Mouse (Mus musculus) left cerebral cortex, adult 11 months (tissue): ENCODE data around the gene Dbx2.

Experiments
- DNase-seq: peaks from one replicate; pipeline ENCODE4 v3.0.0; 2022; ENCODE audit warnings: low spot score

The Dbx2 gene

DNA sequence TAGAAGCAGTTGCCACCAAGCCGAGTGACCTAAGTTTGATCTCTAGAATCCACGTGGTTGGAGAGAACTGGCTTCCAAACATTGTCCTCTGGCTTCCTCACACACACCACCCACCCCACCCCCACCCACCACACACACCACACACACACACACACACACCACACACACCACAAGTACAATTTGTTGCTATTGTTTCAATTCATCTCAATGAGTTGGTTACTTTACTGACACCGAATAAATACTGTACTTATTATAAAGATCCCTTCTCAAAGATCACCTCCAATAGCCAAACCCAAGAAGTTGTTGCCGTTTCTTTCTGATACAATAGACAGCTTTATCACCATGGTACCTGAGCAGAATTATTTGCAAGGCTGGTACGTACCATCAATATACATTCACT, at the start of gene Dbx2:
TSS of gene Dbx2 (minus strand) at position 101 of the 400 bp plus-strand sequence.
- DNase-seq: no peak

DNA sequence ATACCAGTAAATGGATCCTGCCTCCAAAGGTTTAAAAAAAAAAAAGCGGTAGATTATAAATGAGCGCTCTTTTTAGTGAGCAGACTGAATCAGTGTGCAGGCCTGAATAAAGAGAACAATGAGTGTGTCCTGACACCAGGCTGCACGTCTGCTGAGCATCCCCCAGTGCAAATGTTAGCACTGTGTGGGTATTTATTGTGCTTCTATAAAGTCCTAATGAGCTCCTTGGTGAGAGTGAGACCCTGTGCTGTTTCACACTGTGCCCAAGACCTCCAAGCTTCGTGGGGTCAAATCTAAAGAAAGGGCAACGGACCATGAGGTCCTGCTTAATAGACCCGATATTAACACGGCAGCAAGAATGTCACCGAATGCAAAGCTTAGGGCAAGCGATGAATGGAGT, 46.4 kb upstream of the Dbx2 start:
- DNase-seq: no peak

DNA sequence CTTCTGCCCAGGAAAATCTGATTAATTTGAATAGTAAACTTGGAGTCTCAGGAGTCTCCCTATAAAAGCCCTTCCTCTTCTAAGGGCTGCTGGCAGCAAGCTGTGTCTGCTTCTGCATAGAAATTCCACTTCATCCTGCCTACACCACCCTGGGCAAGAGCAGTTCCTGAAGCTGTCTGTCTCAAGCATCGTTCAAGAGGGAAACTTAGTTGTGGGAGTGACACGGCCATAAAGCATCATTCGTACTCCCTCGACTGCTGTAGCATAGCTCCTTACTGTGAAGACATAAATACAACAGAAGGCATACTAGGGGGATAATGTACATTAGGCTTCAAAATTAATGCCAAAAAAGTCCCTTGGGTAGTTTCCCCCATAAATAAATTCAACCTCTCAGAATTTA, 45.8 kb upstream of the Dbx2 start:
- no peak for DNase-seq

DNA sequence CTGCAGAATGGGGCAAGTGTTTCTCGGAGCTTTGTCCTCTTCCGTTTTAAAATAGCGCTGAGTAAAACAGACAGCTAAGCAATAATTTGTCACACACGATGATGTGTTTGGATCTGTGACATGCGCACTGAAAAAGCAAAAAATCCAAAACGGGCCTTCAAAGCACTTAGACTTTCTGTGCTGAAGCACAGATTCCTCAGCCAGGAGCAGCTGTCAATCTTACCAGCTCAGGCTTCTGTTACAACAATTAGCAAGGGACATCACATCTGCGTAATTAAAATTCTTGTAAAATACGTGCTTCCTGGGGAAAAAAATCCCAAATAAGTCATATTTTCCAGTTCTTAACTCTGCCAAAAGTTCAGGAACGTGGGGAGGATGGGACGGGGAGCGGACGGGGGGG, 43.6 kb upstream of the Dbx2 start:
- no peak for DNase-seq

DNA sequence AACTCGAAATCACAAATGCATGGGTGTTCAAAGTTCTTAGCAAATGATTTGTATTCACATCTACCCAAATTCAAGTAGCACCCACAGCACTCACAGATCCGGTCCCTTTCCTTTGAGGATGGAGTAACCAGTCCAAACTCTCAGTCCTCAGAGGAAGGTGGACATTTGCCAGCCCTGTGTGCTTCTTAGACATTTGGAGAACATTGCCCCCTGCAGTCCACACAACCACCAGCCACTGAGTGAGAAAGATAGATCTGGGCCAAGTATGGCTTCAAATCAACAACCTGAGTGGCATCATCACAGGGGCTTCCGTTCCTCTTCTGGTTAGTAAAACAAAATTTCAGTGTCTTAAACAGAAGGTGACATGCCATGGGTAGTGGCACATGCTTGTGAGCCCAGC, 38.0 kb upstream of the Dbx2 start:
- DNase-seq: peak; percentile 27

DNA sequence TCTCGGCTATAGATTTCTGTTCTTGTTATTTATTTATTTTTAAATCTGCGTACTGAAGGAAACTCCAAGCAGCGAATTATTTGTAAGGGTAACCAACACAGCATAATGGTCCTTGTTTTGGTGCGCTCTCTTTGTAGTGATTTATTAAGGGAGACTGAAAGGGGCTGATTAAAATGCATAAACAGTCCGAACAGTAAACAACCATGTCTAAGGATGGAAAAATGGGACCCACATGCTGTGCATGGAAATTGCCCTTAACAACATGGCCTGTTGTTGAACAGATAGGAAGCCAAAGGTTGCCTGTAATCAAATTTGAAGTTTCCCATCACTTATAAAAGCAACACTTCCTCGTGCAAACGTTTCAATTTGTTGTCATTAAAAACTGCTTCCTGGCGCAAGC, 35.8 kb upstream of the Dbx2 start:
- DNase-seq: no peak

DNA sequence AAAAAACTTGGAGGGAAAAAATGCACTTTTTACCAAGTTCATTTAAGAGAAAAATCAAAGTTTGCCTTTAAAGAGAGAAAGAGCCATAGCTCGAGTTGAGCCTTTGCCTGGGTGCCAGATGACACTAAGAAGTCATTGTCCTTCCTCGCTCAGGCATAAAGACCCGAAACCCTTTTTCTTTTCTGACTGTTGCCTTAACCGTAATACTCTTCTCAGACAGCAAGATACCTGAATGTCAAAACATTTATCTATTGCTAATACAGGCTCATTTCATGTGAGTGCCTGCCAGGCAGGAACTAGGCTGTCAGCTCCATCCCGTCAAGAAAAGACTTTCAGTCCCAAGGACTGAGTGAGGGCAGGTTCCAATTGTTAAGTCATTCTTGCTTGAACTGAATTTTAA, 35.4 kb upstream of the Dbx2 start:
- no peak for DNase-seq

DNA sequence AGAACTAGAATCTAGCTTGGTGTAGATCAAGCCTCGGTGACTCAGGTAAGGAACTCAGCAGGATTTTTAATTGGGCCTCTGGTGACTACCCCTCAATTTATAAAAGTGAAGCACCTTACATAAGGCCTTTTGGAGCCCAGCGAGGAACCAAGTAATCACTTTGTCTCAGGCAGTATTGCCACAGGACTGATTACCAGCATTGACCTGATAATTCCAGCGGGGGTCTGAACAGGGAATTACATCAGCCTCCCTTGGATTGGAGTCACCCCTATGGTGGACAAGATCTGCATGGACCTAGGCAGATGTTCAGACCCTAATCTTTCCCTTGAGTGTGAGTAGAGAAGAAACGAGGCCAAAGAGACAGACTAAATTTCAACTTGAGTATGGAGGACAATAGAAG, 26.9 kb upstream of the Dbx2 start:
- no peak for DNase-seq

DNA sequence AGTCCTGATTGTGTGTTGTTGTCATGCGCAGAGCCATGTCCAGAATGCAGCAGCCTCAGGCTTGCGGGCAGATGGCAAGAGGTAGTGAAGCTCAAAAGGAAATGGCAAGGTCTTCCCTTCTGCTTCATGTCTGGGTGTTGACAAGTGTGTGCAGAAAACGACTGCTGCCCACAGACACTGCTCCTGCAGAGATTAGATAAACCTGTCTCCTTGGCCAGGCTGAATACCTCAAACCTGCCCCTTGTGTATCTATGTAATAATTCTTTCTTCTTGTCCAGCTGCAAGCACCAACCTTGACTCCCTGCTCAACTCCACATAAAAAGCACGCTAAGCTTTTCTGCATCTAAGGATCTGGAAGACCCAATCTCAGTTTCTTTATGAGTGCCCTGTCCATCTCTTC, 19.9 kb upstream of the Dbx2 start:
- DNase-seq: no peak

DNA sequence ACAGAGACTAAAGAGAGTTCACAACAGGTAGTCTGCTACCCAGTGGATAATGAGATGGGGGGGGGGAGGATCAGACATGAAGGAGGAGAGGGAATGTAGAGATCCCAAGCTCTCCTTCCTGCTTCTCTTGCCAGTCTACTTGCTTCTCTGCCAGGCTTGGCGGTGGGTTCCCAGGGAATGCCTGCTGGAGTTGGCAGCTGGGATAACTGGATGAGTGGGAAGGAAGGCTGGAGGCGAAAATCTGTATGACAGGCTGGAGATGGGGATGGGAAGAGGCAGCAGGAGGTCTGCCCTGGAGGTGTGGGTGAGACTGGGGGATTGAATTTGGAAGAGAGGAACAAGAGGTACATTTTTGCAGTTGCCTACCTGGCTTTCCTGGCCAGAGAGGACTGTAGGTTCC, 19.4 kb upstream of the Dbx2 start:
- DNase-seq: no peak

DNA sequence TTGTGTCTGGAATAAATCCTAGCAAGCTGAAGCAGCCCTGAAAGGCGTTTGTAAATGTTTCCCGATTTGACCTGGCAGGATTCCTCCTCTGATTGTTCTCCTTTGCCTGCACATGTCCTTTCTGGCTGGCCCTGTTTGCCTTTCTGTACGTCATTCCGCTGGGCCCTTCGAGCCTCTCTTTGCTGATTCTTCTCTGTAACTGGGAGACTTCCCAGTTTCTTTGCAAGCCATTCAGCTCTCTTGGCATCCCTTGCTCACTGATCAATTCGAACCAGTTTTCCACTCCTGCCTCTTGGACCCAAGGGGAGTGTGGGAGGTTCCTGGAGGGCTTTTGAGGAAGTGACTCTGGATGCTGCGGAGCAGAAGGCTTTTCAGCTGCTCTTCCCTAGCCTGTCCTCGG, 11.4 kb upstream of the Dbx2 start:
- peak; percentile 51 for DNase-seq

DNA sequence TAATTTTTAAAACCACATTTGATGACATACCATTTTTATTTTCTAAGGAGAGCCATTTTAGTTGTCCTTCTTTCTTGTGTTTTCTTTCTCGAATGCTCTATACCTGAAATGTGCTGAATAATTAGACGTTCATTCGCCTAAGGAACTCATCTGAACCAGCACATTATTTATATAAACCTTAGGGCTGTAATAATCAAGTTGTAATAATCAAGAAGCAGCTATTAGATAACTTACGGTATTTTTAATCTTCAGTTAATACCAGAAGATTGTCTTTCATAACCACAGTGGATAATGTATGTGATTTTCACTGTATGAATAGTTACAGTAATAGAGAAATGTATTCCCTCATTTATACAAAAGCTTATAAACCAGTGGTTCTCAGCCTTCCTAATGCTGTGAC, 9.2 kb upstream of the Dbx2 start:
- DNase-seq: no peak

DNA sequence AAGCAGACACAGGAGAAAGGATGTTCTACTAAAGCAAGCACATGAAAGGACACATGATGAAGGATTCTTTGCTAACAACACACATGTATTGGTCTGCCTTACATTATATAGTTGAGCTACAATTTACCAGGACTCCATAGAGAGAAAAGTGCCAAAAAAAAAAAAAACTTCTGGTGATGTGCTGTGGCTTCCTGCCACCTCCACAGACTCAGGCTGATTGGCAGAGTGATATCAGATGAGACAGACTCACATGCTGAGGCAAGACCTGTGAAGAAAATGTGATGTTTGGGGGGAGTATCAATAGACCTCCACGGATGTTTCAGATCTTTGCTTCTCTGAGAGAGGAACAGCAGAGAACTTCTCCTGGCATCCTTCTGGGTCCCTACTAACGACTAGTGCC, 6.0 kb upstream of the Dbx2 start:
- no peak for DNase-seq

DNA sequence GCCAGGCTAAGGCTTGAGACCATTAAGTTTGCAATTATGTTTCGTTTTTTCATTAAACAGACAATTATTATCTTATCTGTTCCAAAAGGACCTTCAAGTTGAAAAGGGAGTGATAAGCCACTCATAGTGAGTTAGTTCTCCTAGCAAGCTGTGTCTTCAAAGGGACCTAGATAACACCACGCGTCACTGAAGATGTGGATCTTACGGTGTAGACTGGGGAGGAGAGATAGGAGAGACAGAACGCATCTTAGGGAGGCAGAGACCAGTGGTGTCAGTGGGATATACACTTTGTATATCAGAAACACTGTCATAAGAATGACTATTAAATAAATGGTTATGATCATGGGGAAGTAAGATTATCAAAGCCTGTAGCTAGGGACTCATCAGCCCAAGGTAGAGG, 4.6 kb upstream of the Dbx2 start:
- DNase-seq: no peak

DNA sequence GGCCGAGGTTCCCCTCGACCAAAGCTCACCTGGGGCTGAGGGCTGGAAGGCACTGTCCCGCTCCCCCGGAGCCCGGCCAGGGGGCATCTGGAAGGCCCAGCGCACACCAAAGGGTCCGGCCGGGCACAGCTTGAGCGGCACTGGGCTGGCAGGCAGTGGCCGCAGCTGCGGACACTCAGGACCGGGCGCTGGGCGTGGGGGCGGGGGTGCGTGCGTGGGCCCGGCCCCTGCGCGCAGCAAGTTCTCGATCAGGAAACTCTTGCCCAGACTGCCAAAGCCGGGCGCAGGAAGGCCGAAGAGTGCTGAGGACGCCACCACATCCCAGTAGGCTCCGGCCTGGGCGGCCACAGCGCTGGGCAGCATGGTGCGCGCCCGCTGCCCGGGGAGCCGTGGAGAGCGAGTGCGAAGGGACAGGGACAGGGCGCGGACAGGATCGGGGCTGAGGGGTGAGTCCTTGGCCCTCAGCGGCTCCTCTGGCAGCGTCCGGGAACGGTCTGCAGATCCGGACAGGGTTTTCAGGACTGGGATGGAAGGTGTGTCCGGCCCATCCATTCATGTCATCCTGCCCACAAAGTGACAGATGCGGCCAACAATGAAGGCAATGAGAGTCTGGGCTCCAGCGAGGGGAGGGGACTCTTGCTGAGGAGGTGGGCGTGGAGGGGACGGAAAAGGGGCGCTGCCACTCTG, 1.4 kb downstream of the Dbx2 start:
- no peak for DNase-seq

DNA sequence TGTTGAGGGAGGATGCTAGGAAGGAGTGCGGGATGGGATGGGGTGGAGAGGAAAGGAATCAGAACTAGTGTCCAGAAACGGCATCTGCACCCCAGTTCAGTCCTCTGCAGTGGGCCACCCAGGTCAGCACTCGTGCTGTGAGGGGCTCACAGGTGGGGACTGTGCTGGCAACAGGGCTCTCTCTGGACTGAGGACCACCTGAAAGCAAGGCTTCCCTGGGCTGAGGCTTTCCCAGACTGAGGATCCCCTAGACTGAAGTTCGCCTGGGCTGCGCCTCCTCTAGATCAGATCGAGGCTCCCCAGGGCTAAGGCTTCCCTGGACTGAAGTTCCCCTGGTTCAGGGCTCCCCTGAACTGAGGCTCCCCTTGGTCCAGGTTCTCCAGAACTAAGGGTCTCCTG, 1.9 kb downstream of the Dbx2 start:
- DNase-seq: no peak

DNA sequence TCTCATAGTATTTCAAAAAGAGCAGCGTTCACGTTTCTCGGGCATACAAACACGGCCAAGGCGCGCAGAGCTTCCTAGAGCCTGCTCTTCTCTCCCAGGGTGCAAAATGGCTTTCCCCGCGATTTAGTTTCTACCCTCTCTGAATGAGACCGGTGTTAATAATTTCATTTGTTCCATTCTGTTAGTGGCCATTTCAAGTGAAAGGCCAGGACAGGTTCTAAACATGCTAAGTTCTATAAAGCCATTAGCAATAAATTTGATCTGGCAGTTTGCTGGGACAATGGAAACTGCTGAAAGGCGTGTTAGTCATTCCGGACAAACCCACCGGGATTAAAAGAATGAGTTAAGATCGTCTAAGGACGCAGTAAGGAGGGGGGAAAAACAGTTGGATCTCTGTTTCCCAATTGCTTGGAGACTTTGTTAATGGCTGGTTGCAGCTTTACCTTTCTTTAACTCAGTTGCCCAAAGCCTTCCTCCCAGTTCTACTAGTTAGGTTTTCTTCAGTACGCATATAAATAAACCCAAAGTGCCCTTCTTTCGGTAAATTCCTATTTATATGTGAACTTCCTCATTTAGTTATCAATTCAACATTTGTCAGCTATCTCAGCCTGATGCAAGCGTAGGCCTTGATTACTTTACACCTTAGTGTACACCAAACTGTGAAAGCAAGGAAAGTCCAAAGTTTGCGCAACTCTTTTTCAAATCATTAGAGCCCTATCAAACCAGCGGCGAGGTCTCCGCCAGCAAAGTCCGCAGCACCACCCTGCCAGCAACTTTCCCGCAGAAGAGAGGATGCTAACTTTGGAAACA, 2.7 kb downstream of the Dbx2 start:
- DNase-seq: no peak

DNA sequence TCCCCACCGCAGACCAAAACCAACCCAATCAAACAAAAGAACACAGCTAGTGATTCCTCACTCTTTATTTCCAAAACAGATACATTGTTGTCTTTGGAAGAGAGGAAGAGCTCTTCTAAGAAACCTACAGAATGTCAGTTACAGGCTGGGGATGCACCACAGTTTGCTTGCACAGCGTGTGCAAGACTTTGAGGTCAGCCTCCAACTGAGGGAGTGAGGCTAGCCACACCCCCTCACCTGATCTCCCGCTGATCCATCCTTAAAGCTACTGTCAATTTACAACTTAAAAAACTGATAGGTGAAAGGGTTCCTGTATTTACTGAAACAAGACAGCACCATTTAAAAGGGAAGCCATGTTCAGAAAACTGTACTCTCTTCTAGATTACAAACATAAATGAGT, 3.9 kb downstream of the Dbx2 start:
- DNase-seq: no peak

DNA sequence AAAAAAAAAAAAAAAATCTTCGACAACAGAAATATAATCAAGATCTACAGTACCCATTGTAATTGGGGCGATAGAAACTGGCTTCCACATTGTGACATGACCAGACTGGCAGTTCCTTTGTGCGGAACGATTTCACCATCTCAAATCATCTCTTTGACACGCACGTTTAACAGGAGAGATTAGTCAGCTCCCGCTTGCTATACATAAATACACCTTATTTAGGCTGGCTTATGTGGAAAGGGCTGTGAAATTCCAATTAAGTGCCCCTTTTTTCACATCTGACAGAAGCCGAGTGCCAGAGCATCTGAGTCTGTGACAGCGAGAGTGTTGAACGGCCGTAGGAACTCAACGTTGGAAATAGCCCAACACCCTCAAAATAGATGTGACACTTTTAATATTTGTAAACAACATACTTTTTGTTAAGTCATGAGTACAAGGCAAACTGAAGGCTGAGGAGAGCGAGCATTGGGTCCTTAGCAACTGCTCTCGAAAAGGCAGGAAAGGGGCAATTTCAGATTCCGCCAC, 12.2 kb downstream of the Dbx2 start:
- DNase-seq: no peak

DNA sequence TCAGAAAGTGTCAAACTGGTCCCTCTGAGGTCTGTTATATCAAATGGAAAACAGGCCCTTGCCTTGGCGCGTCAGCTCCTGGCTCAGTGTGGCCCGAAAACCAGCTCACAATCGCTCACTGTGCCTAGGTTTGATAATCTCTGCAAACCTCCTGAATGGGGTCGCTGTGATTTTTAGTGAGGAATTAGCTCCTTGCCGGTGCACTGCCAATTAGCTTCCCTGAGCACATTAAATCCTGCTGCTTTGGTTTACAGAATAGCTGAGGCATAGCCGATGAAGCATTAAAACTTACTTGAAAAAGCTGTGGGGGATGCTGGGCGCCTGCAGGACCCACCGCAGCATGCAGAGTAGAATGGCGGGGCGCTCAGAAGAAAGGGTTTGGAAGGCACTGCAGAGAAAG, 15.4 kb downstream of the Dbx2 start:
- no peak for DNase-seq

DNA sequence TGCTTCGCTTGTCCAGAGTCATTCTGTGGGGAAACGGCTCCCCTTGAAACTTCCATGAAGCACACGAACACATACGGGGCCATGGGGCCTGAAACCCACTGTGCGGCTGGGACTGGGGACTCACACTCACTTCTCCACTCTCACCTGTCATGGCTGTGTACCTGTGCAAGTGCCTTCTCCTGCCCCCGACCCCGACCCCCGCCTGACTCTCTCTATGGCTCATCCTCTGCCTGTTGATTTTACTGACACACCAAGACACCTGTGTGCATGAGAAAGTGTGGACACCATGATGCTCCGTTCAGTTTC, 16.0 kb downstream of the Dbx2 start:
- no peak for DNase-seq

DNA sequence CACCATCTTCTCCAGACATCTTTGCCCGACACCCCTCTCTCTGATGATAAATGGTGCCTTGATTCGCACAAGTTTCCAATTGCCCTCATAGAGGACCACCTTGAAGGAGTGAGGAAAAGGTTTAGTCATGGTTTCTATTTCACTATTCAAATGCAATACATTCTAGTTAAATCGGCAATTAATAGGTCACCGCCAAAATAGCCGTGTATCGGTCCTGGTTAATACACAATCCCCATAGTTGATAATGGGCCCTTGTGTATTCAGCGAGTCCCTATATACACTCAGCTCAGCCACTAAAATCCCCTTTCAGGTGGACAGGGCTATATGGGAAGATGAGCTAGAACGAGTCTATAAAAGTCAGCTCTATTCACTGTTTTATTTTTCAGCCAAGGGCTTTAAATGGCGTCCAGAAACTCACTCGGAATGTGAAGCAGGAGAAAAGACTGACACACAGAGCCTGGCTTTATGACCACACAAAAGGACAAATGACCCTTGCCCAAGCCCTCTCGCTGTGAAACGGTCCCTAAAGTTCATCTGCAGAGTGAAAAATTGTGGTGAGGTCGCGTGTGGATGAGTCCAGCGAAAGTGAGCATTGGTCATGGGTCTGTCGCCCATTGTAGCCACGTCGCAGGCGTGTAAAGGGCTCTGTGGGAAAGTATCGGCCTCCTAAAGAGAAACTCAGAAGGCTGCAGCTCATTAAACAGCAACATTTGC, 16.5 kb downstream of the Dbx2 start:
- no peak for DNase-seq

DNA sequence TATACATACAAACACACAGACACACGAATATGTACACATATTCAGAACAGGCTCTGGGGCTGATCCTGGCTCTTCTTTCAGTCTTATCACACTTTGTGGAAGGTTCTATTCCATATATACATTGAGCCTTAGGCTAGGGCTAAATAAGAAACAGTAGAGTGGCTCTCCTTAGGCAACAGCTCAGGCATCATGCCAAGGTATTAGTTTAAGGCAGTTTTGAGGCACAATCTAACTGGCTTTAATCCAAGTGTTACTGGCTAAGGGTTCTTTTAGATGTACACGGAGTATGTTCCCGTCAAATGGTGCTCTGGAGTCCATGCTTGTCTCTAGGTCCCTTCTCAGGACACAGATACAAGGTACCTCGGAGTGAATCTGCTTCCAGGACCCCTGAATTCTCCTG, 31.4 kb downstream of the Dbx2 start:
- no peak for DNase-seq
